Mouse (Mus musculus): ENCODE data around the gene Nomo1. TPM values are rescaled to one million over a fixed set of nuclear protein-coding genes. Genes with fewer than 3 reads are reported as not detected.

Nomo1 gene
- total RNA-seq, 2 experiments from 2014 or later = 88.0 to 95.9 TPM

DNA sequence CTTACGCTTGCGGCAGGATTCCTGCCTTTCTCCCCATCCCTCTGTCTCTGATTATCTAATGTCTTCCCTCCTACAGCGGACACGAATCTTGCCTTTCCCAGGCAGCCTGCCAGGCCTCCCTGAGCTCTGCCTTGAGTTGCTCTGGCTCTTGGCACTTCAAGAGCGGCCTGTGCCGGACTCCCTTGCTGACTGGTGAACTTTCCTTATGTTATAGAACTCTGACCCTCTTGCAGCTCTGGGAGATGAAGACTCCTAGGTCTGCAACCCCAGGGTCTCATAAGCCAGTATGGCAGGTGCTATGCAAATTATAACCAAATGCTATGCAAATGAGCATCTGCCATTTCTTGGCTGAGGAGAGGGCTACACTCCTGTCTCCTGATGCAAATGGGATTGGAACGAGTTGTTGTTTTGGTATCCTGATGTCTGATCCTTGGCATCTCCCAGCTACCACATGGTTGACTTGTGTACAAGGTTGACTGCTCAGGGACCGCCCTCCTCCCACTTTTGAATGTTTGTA lies 69.6 kb downstream of the Nomo1 start:
- DNase-seq = no peak

DNA sequence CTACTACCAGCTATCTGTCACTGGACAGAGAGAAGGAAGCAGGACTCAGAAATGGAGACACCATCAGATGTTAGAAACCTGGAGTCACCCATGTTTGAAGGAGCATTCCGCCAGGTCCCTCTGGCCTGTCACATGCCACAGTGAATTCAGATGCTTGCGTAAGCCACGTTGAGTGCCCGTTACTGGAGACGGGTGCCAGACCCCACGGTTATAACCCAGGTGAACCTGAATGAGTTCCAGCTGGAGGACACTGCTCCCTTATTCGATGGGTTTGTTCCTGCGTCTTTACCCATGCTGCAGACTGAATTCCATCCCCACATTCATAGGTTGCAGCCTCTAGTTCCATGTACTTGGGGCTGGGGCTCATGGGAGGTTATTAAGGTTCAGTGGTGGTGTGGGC lies 70.3 kb downstream of the Nomo1 start:
- DNase-seq = peak in 1 of 2 experiments; percentile 46

DNA sequence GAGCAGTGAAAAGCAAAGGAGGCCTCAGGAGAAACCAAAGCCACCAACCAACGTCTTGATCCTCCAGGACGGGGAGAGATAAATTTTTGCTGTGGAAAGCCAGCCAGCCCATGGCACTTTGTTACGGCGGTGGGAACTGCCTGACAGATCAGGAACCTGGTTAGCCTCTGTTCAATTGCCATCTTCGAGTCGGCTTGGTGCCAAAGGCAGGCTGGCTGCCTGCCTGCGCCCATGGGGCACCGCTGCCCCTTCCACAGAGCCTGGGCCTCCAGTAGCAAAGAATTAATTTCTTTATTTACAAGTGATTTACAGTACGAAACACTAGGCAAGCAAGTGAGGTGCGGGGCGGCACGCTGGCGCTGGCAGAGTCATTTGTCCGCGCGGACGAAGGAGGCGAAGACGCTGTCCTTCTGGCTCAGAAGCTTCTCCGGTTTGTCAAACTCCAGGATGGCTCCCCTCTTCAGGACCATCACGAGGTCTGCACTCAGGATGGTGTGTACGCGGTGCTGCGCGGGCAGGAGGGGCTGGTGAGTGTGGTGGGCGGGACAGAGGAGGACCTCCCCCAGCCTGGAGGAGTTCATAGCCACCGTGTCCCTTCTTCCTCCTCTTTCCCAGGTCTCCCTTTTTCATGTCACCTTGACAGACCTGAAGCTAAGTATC lies 70.9 kb downstream of the Nomo1 start:
- DNase-seq = peak in 1 of 2 experiments; percentile 48

DNA sequence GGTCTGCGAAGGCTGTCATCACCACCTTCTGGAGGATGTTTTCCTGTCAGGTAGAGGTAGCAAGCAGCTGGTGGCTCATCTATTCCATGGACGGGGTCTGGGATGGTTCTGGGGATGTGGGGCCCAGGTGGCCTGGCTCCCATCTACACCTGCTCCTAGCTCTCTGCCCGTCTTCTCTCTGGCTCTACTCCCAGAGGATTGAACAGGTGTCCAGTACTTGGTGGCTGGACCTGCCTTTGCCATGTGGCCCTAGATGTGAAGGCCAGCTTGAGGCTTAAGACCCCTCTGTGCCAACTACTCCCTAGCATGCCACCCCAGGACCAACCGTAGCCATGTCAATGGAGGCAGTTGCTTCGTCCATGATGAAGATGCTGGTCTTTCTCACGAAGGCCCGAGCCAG lies 72.0 kb downstream of the Nomo1 start:
- DNase-seq = no peak

DNA sequence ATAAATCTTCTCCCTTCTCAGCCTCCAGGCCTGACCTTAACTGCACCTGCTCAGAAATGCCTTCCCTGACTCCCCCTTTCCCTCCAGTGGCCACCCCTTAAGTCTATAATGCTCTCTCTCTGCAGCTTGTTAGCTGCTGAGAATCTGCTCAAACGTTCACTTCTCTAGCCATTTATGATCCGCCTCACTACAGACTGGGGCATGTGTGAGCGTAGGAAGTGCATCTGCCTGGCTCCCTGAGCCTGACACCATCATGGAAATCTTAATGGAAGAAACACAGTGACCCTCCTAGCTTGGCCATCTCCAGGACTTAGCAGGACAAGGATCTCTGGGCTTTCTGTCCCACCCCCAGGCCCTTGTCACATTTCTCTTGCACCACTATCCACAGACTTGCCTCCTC lies 76.6 kb downstream of the Nomo1 start:
- no peak for DNase-seq

DNA sequence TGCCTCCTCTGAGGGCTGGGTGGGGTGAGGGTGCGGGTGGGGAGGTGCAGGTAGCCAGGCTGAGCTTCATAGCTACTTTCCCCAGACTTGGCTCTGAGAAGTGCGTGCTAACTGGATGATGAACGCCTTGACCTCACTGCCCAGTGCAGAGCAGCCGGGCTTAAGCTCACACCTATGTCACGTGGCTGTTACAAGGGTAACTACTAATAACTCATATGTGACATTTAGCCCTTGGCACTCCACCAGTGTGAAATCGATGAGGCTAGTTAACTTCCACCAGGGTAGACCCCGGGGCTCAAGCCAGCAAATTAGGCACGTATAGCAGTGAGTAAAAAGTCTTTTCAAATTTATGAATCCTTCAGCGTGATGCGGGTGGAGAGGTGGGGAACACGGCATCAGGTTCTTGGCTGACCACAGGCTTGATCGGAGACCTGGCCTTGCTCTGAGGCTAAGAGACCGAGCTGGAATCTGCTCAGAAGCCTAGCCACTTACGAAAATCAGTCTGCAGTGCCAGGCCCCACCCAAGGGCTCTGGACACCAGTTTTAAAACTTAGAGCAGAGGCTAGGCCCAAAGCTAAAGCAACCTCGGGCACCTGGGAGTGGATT lies 77.8 kb downstream of the Nomo1 start:
- peak in 1 of 2 experiments; percentile 41 for DNase-seq

DNA sequence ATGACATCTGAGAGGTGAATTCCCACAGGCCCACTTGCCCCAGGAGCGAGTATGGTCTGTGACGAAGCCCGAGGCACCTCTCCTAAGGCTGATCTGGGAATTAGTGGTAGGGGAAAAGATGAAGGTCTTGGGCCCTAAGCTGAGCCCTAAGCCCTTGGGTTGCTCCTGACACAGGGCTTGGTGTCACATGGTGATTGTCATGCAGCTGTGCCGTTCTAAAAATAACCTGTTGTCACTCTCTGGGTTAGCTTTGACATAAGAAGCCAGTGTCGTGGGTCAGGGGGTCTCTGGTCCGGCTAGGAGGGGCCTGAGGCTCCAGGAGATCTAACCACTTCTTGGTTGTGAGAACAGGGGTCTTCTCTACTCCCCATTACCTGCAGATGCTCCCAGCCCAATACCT lies 78.4 kb downstream of the Nomo1 start:
- no peak for DNase-seq

DNA sequence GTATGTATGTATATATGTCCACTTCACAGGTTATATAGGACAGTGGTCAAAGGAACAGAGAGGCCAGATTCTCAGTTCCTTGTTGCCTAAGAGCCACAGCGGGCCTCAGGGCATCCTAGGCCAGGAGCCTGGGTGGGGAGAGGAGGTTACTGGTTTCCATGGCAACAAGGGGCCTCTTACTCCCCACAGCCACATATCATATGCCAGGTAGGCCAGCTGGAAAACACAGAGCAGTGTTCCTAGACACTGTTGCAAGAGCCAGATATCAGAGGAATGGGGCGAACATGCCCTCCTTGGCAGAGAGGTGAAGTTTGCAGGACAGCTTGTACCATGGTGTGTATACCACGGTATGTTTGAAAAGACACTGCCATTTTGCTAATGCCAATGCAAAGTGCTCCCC lies 79.9 kb downstream of the Nomo1 start:
- DNase-seq = peak; percentile 57 to 72

DNA sequence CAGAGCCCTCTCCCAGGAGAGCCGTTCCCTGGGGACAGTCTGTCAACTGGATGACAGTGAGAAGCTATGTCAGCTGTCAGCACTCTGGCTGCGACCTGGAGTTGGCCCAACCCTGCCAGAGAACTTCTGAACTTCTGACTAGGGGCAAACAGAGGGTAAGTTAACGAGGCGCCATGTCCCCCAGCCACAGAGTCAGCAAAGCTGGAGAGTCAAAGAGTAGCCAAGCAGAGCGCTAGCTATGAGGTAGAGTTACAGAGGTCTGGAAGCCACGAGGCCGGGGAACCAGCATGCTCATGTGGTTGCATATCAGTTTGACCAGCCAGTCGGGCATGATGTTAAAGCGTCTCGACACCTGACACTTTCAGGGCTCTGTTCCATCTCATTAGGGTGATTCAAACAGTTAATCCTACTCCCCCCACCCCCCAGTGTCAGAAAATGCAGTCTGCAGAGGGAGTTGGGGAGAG lies 82.7 kb downstream of the Nomo1 start:
- peak; percentile 75 to 82 for DNase-seq

DNA sequence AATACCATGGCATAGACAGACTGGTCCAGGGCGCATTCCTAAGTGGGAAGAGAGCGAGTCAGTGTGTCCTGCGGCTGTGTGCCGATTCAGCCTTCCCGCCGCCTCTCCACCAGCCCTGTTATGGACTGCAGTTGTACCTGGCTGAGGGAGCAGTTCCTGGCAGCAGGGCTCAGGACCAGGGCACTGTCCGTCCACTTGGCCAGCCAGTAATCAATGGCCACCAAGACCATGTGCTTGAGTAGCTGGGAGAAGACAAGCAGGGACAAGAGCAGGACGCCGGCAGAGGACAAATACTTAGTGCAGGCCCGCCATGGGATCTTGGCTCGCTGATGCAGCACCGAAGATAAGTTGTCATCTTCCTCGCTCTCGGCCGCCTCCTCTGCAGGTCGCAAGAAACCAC lies 83.5 kb downstream of the Nomo1 start:
- DNase-seq = peak in 1 of 2 experiments; percentile 26

DNA sequence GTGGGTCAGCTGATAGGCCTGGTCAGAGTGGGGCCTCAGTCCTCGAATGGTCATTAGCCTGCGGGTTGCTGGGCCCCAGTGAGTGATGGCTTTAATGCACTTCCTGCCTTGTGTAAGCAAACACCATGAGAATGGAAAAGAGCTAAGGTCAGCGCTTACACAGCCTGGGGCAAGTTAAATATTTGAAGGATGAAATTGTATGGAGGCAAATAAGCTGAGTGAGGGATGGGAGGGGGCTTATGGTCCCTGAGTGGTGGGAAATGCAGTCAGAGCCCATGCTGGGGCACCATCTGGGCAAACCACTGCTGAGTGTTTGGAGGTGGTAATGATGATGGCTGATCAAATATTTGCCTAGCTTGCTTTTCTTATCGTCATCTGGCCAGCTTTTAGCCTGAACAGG lies 89.5 kb downstream of the Nomo1 start:
- no peak for DNase-seq

DNA sequence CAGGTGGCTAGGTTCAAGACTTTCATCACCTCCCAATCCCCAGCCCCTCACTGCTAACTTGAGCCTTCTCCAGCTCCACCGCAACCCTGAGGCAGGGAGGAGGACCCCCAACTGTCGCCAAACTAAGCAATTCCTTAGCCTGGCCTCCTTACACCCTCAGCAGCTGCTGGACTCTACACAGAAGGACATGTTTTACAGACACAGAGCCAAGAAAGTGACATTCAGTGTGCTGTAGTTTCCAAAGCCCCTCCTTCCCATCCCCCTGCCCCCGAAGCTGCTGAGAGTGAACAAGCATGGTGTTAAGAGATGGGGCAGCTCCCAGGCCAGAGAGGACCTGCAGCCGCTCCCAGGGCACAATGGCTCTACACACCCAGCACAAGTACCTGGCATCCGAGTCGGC lies 91.0 kb downstream of the Nomo1 start:
- no peak for DNase-seq

DNA sequence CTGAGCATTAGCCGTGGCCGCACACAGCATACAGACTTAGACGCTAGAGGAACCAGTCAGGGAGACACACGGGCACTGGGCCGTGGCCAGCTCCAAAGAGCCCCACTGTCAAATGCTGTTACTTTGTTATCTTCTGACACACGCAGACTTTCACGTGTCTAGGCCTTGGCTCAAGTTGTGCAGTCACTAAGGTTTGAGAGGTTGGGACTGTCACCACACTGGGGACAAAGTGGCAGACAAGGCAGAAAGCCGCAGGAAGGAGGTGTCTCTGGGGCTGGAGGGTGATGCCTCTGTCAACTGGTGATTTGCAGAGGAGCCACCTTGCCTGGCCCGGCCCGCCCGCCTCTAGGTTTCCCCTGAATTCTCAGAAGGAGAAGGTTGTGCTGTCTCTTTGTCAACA lies 91.8 kb downstream of the Nomo1 start:
- DNase-seq = peak; percentile 42 to 44

DNA sequence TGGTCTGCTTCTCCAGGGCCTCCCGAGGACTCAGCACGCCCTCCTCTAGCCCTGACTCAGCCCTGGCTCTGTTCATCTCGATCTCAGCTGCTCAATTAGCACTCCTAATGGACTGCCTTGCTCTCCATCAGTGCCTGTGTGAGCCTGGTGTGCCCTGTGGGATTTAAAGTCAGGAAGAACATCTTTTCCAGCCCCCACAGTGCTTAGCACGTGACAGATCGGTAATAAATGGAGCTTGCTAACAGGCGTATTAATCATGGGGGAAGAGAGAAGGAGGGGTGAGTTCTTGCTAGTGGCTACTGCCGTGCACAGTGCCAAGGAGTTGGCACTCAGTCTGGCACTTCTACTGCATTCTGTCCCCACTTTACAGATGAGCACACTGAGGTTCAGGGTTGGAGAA lies 94.7 kb downstream of the Nomo1 start:
- no peak for DNase-seq

DNA sequence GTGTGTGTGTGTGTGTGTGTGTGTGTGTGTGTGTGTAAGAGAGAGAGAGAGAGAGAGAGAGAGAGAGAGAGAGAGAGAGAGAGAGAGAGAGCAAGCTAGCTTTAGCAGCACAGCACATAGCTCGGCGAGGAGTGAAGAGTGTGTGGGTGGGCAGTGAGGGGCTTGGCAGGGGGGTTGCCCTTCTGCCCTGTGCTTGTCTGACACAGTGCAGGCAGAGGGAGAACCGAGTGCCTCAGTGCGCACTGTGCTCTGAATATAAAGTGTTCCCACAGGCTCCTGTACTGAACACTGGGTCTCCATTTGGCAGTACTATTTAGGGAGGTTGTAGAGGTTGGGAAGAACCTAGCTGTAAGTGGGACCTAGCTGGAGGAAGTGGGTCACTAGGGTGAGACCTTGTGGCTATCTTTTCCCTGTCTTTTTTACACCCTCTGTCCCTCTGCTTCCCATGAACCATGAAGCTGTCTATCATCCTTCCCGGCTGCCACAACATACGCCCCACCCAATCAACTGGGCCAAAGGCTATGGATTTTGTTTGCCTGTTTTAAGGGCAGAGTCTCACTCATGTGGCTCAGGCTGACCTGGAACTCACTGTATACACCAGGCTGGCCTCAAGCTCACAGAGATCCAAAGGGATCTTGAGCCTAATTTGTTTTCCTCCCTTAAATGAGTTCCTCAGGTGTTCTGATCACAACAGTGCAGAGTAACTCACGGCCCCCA lies 96.1 kb downstream of the Nomo1 start:
- no peak for DNase-seq

DNA sequence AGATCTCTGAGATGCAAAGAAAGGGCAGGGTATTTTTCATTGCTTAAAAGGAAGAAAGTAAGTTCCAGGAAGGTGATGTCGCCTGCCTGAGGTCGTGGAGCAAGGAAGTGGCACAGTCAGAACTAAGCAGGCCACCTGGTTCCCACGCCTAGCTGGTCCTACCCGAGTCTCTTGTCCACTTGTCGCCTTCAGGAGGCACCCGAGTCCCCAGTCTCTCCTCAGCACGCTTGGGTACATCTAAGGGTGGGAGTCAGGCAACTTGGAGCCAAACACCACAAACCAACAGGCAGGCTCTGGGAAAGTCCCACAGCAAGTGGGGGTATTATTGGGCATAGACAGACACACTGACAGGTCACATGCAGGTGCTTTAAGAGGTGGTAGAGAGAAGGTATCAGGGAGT lies 97.2 kb downstream of the Nomo1 start:
- DNase-seq = no peak

DNA sequence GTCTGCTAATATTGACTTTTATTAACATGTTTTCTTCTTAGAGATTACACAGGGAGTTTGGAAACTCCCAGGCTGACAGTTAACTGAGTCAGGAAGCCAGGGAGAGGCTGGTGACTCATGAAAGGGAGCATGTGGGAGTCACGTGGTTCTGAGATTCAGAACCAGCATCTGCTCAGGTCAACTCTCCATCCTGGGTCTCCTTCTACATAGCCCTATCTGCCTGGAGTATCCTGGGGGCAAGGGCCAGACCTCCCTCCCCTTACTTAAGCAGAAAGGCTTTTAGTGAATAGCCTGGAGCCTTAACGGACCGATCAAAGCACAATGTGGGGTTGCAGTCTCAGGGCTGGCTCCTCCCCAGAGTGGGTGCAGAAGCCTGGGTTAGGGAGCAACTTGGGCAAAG lies 97.8 kb downstream of the Nomo1 start:
- no peak for DNase-seq

DNA sequence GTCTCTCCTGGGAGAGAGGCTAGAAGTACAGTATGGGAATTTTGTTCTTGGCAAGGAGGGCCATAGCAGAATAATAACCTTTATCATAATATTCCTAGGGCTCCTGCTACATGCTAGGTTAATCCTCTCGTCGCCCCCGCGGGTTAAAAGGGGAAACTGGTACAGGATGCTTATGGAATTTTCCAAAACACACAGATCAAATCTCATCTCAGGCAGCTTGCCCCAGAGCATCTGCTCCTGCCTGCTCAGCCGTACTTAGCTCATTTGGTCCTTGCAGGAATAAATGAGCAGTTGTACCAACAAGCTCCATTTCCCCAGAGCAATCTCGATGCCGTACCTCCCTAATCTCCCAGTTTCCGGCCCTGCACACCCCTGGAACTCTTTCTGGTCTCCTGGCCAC lies 98.3 kb downstream of the Nomo1 start:
- no peak for DNase-seq

DNA sequence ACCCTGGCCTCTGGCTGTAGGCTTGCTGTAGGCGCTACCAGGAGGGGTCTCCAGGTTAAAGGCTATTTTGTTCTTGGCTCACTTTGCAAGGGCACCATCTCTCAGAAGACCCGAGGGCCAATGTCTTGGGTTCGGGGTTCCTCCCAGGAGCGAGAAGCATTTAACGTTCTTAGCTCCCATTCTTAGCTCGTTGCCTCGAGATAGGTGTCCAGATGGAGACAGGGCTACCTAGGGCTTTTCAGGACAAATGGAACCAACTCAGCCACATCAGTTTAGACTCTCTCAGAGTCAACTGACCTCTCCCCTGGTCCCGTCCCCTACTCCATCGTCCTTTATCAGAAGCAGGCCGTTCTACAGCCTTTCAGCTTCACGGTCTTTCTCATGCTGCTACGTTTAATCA lies 98.7 kb downstream of the Nomo1 start:
- no peak for DNase-seq
